Mouse (Mus musculus): ENCODE results near the gene Nlrc4. TPM values are rescaled to one million over a fixed set of nuclear protein-coding genes. Genes with fewer than 3 reads are reported as not detected.

Nlrc4 gene
- 0.22 and 0.32 TPM in 2 replicates for polyA plus RNA-seq (2014; fragmentation: Nextera tagmentation; extraction: Ambion mirVana)

- Histone ChIP-seq H3K36me3 (ENCODE audit: control insufficient read depth, insufficient read depth, low read length) (no peaks in the 10 kb centered on the region), H3K27ac (ENCODE audit: low read depth, low read length) (no peak within 1 kb of the TSS), H3K27me3 (ENCODE audit: control insufficient read depth, insufficient read depth, low read length) (no peaks in the 10 kb centered on the region), H3K4me2 (replicated peaks; ENCODE audit: low read depth, low read length) (no peak within 1 kb of the TSS), H3K4me3 (ENCODE audit: low read depth, low read length) (no peak within 1 kb of the TSS), H3K9me3 (ENCODE audit: control insufficient read depth, low read length) (no peaks in the 10 kb centered on the region), H3K4me1 (replicated peaks; ENCODE audit: control insufficient read depth, insufficient read depth, low read length) (no peaks in the 10 kb centered on the region), H3K9ac (ENCODE audit: low read depth, low read length) (no peak within 1 kb of the TSS)
- DNase-seq (ENCODE audit: low spot score) (no peak), ATAC-seq (ENCODE audit: low FRiP score) (no peak)
- WGBS: 65% methylated on average over 8 of the region's 8 CpGs
Observed at GRCm38 (mm10) chr17:74458711-74459408, at the start of gene Nlrc4. TSS of gene Nlrc4 (minus strand) at chr17:74459142.

- H3K27me3 ChIP-seq (ENCODE audit: control insufficient read depth, insufficient read depth, low read length): no peaks in the 10 kb centered on the region
- 93% methylated on average over 3 of the region's 3 CpGs for WGBS
- H3K9me3 ChIP-seq (ENCODE audit: control insufficient read depth, low read length): no peaks in the 10 kb centered on the region
- H3K4me2 ChIP-seq (replicated peaks; ENCODE audit: low read depth, low read length): no peak overlapping the region
- DNase-seq (ENCODE audit: low spot score) (no peak), ATAC-seq (ENCODE audit: low FRiP score) (no peak)
- no peaks in the 10 kb centered on the region for H3K4me1 ChIP-seq (replicated peaks; ENCODE audit: control insufficient read depth, insufficient read depth, low read length)
- H3K36me3 ChIP-seq (ENCODE audit: control insufficient read depth, insufficient read depth, low read length): no peaks in the 10 kb centered on the region
- no peak overlapping the region for H3K4me3 ChIP-seq (ENCODE audit: low read depth, low read length)
- no peak overlapping the region for H3K9ac ChIP-seq (ENCODE audit: low read depth, low read length)
- H3K27ac ChIP-seq (ENCODE audit: low read depth, low read length): no peak overlapping the region
Observed at GRCm38 (mm10) chr17:74508600-74508999, 49.7 kb upstream of the Nlrc4 start.

DNA sequence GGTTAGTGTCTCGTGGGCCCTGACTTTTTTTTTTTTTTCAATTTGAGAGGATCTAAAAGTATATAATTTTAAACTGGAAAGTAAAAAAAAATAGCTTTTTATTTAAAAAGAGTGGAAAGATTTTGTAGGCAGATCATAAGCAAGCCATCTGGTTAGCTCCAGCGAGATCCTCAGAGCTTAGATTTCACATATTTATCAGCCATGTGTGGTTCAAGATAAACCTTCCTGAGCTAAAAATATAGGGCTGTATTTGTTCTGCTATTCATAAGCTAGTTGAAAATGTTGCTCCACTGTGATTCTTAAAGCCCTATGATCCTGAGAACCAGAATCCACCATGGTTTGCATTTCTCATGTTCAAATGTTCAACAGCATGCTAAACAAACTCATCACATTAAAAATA, 49.0 kb upstream of the Nlrc4 start:
- Histone ChIP-seq H3K36me3 (ENCODE audit: control insufficient read depth, insufficient read depth, low read length) (no peaks in the 10 kb centered on the region), H3K4me3 (ENCODE audit: low read depth, low read length) (no peak overlapping the region), H3K4me1 (replicated peaks; ENCODE audit: control insufficient read depth, insufficient read depth, low read length) (no peaks in the 10 kb centered on the region), H3K9ac (ENCODE audit: low read depth, low read length) (no peak overlapping the region), H3K27ac (ENCODE audit: low read depth, low read length) (no peak overlapping the region), H3K9me3 (ENCODE audit: control insufficient read depth, low read length) (no peaks in the 10 kb centered on the region), H3K4me2 (replicated peaks; ENCODE audit: low read depth, low read length) (no peak overlapping the region), H3K27me3 (ENCODE audit: control insufficient read depth, insufficient read depth, low read length) (no peaks in the 10 kb centered on the region)
- DNase-seq (ENCODE audit: low spot score) (no peak), ATAC-seq (ENCODE audit: low FRiP score) (no peak)
- 80% methylated on average over 2 of the region's 2 CpGs for WGBS

DNA sequence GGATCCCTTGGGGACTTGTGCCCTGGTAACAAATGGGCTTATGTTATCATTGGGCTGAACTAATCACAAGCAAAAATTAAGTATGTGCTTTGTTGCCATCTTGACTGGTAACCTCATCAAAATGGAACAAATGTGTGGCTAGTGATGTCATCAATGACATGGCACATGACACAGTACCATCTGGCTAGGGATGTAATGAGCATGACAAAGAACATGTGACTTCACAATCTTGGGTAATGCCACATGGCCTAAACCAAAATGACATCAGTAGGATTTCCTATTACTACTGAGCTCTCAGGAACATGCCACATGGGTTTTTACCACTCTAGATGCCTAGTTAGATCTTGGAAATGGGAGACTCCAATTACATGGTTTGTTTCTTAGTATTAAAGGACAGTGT, 42.1 kb upstream of the Nlrc4 start:
- H3K4me1 ChIP-seq (replicated peaks; ENCODE audit: control insufficient read depth, insufficient read depth, low read length): no peaks in the 10 kb centered on the region
- no peaks in the 10 kb centered on the region for H3K27me3 ChIP-seq (ENCODE audit: control insufficient read depth, insufficient read depth, low read length)
- no peaks in the 10 kb centered on the region for H3K9me3 ChIP-seq (ENCODE audit: control insufficient read depth, low read length)
- H3K4me3 ChIP-seq (ENCODE audit: low read depth, low read length): no peak overlapping the region
- H3K4me2 ChIP-seq (replicated peaks; ENCODE audit: low read depth, low read length): no peak overlapping the region
- H3K27ac ChIP-seq (ENCODE audit: low read depth, low read length): no peak overlapping the region
- ATAC-seq (ENCODE audit: low FRiP score): no peak
- DNase-seq (ENCODE audit: low spot score): no peak
- H3K36me3 ChIP-seq (ENCODE audit: control insufficient read depth, insufficient read depth, low read length): no peaks in the 10 kb centered on the region
- no peak overlapping the region for H3K9ac ChIP-seq (ENCODE audit: low read depth, low read length)

- ATAC-seq (ENCODE audit: low FRiP score) (no peak), DNase-seq (ENCODE audit: low spot score) (no peak)
- Histone ChIP-seq H3K4me1 (replicated peaks; ENCODE audit: control insufficient read depth, insufficient read depth, low read length) (no peaks in the 10 kb centered on the region), H3K27me3 (ENCODE audit: control insufficient read depth, insufficient read depth, low read length) (no peaks in the 10 kb centered on the region), H3K9ac (ENCODE audit: low read depth, low read length) (no peak overlapping the region), H3K4me3 (ENCODE audit: low read depth, low read length) (no peak overlapping the region), H3K27ac (ENCODE audit: low read depth, low read length) (no peak overlapping the region), H3K36me3 (ENCODE audit: control insufficient read depth, insufficient read depth, low read length) (no peaks in the 10 kb centered on the region), H3K4me2 (replicated peaks; ENCODE audit: low read depth, low read length) (no peak overlapping the region), H3K9me3 (ENCODE audit: control insufficient read depth, low read length) (no peaks in the 10 kb centered on the region)
- 95% methylated on average over 4 of the region's 4 CpGs for WGBS
Observed at GRCm38 (mm10) chr17:74500204-74500603, 41.3 kb upstream of the Nlrc4 start.

DNA sequence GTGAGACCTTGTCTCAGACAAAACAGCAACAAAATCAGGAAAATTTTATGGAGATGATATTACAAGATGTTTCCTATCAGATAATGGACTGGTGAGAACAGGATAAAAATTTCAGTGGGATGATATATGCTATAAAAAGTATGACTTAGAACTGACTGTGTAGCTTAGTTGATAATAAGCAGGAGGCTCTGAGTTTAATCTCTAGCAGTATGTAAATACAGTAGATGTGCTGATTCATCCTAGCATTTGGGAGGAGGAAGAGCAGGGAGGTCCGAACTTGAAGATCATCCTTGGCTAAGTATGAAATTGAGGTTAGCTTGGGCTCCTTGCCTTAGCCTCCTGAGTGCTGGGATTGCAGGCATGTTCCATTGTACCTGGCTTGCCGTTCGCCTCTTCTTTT, 32.6 kb upstream of the Nlrc4 start:
- WGBS: 94% methylated on average over 3 of the region's 3 CpGs
- ATAC-seq (ENCODE audit: low FRiP score) (no peak), DNase-seq (ENCODE audit: low spot score) (no peak)
- H3K27me3 ChIP-seq (ENCODE audit: control insufficient read depth, insufficient read depth, low read length): no peaks in the 10 kb centered on the region
- H3K4me1 ChIP-seq (replicated peaks; ENCODE audit: control insufficient read depth, insufficient read depth, low read length): no peaks in the 10 kb centered on the region
- no peak overlapping the region for H3K4me2 ChIP-seq (replicated peaks; ENCODE audit: low read depth, low read length)
- no peaks in the 10 kb centered on the region for H3K36me3 ChIP-seq (ENCODE audit: control insufficient read depth, insufficient read depth, low read length)
- H3K9ac ChIP-seq (ENCODE audit: low read depth, low read length): no peak overlapping the region
- no peak overlapping the region for H3K4me3 ChIP-seq (ENCODE audit: low read depth, low read length)
- no peaks in the 10 kb centered on the region for H3K9me3 ChIP-seq (ENCODE audit: control insufficient read depth, low read length)
- no peak overlapping the region for H3K27ac ChIP-seq (ENCODE audit: low read depth, low read length)

- Histone ChIP-seq H3K4me1 (replicated peaks; ENCODE audit: control insufficient read depth, insufficient read depth, low read length) (no peaks in the 10 kb centered on the region), H3K27me3 (ENCODE audit: control insufficient read depth, insufficient read depth, low read length) (no peaks in the 10 kb centered on the region), H3K36me3 (ENCODE audit: control insufficient read depth, insufficient read depth, low read length) (no peaks in the 10 kb centered on the region), H3K27ac (ENCODE audit: low read depth, low read length) (peak overlapping the region; percentile 67; the same call in 1 of the 2 replicates), H3K4me3 (ENCODE audit: low read depth, low read length) (peak overlapping the region; percentile 99), H3K9ac (ENCODE audit: low read depth, low read length) (peak overlapping the region; percentile 83), H3K9me3 (ENCODE audit: control insufficient read depth, low read length) (no peaks in the 10 kb centered on the region), H3K4me2 (replicated peaks; ENCODE audit: low read depth, low read length) (peak overlapping the region; percentile 64)
- WGBS: under 1% methylated on average over 12 of the region's 12 CpGs
- ATAC-seq (ENCODE audit: low FRiP score) (no peak), DNase-seq (ENCODE audit: low spot score) (no peak)
Observed at GRCm38 (mm10) chr17:74489901-74490220, 30.9 kb upstream of the Nlrc4 start.

GRCm38 (mm10) chr17:74489024-74489900, 30.3 kb upstream of the Nlrc4 start, which contains the start of gene Yipf4:
TSS of gene Yipf4 (plus strand) at chr17:74489493.
- peak within 1 kb of the TSS; percentile 83 for H3K9ac ChIP-seq (ENCODE audit: low read depth, low read length)
- peak within 1 kb of the TSS; percentile 64 for H3K4me2 ChIP-seq (replicated peaks; ENCODE audit: low read depth, low read length)
- peak; percentile 94 for DNase-seq (ENCODE audit: low spot score)
- ATAC-seq (ENCODE audit: low FRiP score): peak; percentile 99
- H3K4me1 ChIP-seq (replicated peaks; ENCODE audit: control insufficient read depth, insufficient read depth, low read length): no peaks in the 10 kb centered on the region
- H3K36me3 ChIP-seq (ENCODE audit: control insufficient read depth, insufficient read depth, low read length): no peaks in the 10 kb centered on the region
- H3K27me3 ChIP-seq (ENCODE audit: control insufficient read depth, insufficient read depth, low read length): no peaks in the 10 kb centered on the region
- WGBS: 6% methylated on average over 42 of the region's 58 CpGs
- peak within 1 kb of the TSS; percentile 99 for H3K4me3 ChIP-seq (ENCODE audit: low read depth, low read length)
- H3K27ac ChIP-seq (ENCODE audit: low read depth, low read length): peak within 1 kb of the TSS; percentile 67; the same call in 1 of the 2 replicates
- H3K9me3 ChIP-seq (ENCODE audit: control insufficient read depth, low read length): no peaks in the 10 kb centered on the region

All from hindbrain, embryonic 11.5 days (tissue).